Mouse (Mus musculus): ENCODE results near the gene Rnf24. TPM values are rescaled to one million over a fixed set of nuclear protein-coding genes. Genes with fewer than 3 reads are reported as not detected.

Gene Rnf24
- polyA plus RNA-seq, 1 experiment from 2014 or later: 6.9 TPM

DNA sequence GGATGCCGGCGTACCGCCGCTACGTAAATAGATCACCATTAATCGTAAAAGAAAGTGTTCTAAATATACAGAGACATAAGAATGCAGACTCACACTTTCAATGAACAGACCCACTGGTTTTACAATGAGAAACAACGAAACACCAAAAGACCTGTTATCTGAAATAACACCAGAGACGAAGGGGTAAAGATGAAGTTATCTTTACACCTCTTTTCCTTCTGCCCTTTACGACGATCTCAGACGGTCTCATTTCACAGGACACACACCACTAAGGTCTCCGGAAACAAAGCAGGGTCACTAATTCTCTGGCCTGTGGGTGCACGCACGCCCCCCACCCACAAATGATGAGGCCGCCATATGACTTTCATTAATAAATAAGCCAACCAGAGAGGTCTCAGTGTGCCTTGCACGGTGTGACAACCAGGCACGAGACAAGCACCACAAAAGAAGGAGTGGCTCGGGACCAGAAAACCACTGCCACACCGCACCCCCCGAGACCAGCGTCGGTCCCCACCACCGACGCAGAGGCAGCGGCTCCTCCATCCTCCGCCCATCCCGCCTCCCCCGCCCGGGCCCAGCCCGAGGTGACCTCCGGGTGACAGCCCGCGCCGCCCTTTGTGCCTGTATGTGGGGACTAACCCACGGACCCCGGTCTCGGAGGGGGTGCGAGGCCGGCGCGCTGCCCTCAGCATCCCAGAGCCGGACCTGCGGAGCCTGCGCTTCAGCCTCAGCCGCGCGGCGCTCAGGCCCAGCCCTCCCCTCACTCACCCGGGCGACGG lies 535 bp downstream of the Rnf24 start:
- H3K27ac ChIP-seq (replicated peaks; ENCODE audit: low read depth, low read length): peak overlapping the region; percentile 86
- ATAC-seq (ENCODE audit: low read depth): peak; percentile 56

DNA sequence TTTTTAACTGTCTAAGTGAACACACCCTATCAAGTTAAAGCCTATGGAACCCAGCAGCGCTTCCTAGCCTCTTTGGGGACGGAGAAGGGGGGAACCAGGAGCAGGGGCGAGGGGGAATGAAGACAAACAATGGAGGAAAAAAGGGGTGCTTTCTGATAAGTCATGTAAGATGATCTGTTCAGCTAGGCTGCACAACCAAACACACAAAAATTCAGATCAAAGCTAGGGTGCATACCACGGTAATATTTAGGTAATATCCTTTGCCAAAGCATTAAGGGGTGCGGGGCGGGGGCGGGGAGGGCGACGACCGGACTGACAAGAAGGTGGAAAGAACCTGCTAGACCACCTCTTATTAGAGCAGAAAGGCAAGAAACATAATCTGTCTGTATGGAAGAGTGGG lies 1.2 kb downstream of the Rnf24 start:
- Histone ChIP-seq H3K4me1 (ENCODE audit: control insufficient read depth, insufficient read depth, low read length) (peaks cover 18% of the 10 kb centered on the region), H3K27me3 (replicated peaks; ENCODE audit: control insufficient read depth, insufficient read depth, low read length) (no peaks in the 10 kb centered on the region), H3K27ac (replicated peaks; ENCODE audit: low read depth, low read length) (peak overlapping the region; percentile 86; the same call in 1 of the 2 replicates), H3K36me3 (ENCODE audit: control insufficient read depth, insufficient read depth, low read length) (no peaks in the 10 kb centered on the region), H3K4me2 (ENCODE audit: low read depth, low read length) (peak overlapping the region; percentile 81), H3K9me3 (ENCODE audit: control insufficient read depth, low read length) (no peaks in the 10 kb centered on the region), H3K4me3 (ENCODE audit: low read depth, low read length) (peak overlapping the region; percentile 93), H3K9ac (ENCODE audit: low read depth, low read length) (peak overlapping the region; percentile 95)
- 17% methylated on average over 10 of the region's 10 CpGs for WGBS
- ATAC-seq (ENCODE audit: low read depth): no peak
- peak; percentile 25 for DNase-seq (ENCODE audit: low spot score)

More for the DNA sequence above, 535 bp downstream of the Rnf24 start:
- peak overlapping the region; percentile 81 for H3K4me2 ChIP-seq (ENCODE audit: low read depth, low read length)
- H3K36me3 ChIP-seq (ENCODE audit: control insufficient read depth, insufficient read depth, low read length): no peaks in the 10 kb centered on the region
- H3K9ac ChIP-seq (ENCODE audit: low read depth, low read length): peak overlapping the region; percentile 95
- peak; percentile 44 for DNase-seq (ENCODE audit: low spot score)
- H3K27me3 ChIP-seq (replicated peaks; ENCODE audit: control insufficient read depth, insufficient read depth, low read length): no peaks in the 10 kb centered on the region
- peaks cover 18% of the 10 kb centered on the region for H3K4me1 ChIP-seq (ENCODE audit: control insufficient read depth, insufficient read depth, low read length)
- peak overlapping the region; percentile 93 for H3K4me3 ChIP-seq (ENCODE audit: low read depth, low read length)
- no peaks in the 10 kb centered on the region for H3K9me3 ChIP-seq (ENCODE audit: control insufficient read depth, low read length)
- WGBS: under 1% methylated on average over 27 of the region's 51 CpGs

DNA sequence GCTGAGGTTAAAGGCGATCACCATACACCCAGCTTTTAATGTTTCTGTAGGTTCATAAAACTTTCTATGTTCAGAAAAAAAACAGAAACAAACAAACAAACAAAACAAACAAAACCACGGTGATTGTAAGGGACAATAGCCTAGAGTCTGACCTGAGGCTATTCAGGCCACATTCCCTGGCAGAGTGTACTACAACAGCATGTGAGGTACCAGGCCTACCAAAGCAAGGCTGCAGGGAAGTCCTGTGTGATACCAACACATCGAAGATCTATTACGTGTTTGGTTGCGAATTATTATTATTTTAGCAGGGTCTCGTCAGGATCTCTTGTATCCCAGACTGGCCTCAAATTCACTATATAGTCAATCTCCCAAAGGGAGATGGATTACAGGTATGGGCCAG lies 2.4 kb downstream of the Rnf24 start:
- Histone ChIP-seq H3K27me3 (replicated peaks; ENCODE audit: control insufficient read depth, insufficient read depth, low read length) (no peaks in the 10 kb centered on the region), H3K4me2 (ENCODE audit: low read depth, low read length) (no peak overlapping the region), H3K4me3 (ENCODE audit: low read depth, low read length) (no peak overlapping the region), H3K9me3 (ENCODE audit: control insufficient read depth, low read length) (no peaks in the 10 kb centered on the region), H3K9ac (ENCODE audit: low read depth, low read length) (no peak overlapping the region), H3K36me3 (ENCODE audit: control insufficient read depth, insufficient read depth, low read length) (no peaks in the 10 kb centered on the region), H3K27ac (replicated peaks; ENCODE audit: low read depth, low read length) (no peak overlapping the region), H3K4me1 (ENCODE audit: control insufficient read depth, insufficient read depth, low read length) (peaks cover 18% of the 10 kb centered on the region)
- 83% methylated on average over 6 of the region's 6 CpGs for WGBS
- no peak for DNase-seq (ENCODE audit: low spot score)
- no peak for ATAC-seq (ENCODE audit: low read depth)

DNA sequence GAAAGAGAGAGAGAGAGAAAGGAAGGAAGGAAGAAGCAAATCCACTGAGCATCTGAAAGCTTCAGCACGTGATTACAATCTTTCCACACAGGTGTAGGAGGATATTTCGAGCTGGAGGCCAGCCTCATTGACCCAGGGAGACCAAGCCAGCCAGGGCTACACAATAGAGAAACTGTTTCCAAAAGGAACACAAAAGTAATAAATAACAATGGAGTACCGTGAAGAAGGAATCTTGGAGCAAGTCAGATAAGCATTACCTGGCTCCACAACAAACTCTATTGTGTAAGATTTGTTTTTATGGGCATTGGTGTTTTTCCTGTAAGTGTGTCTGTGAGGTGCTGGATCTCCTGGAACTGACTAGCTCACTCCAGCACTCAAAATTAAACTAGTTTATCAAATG lies 7.1 kb downstream of the Rnf24 start:
- Histone ChIP-seq H3K9me3 (ENCODE audit: control insufficient read depth, low read length) (no peaks in the 10 kb centered on the region), H3K9ac (ENCODE audit: low read depth, low read length) (no peak overlapping the region), H3K4me1 (ENCODE audit: control insufficient read depth, insufficient read depth, low read length) (peaks cover 6% of the 10 kb centered on the region; the same call in 1 of the 2 replicates), H3K27ac (replicated peaks; ENCODE audit: low read depth, low read length) (no peak overlapping the region), H3K4me3 (ENCODE audit: low read depth, low read length) (no peak overlapping the region), H3K4me2 (ENCODE audit: low read depth, low read length) (no peak overlapping the region), H3K36me3 (ENCODE audit: control insufficient read depth, insufficient read depth, low read length) (no peaks in the 10 kb centered on the region), H3K27me3 (replicated peaks; ENCODE audit: control insufficient read depth, insufficient read depth, low read length) (no peaks in the 10 kb centered on the region)
- DNase-seq (ENCODE audit: low spot score) (no peak), ATAC-seq (ENCODE audit: low read depth) (no peak)
- WGBS: 60% methylated on average over 3 of the region's 3 CpGs

DNA sequence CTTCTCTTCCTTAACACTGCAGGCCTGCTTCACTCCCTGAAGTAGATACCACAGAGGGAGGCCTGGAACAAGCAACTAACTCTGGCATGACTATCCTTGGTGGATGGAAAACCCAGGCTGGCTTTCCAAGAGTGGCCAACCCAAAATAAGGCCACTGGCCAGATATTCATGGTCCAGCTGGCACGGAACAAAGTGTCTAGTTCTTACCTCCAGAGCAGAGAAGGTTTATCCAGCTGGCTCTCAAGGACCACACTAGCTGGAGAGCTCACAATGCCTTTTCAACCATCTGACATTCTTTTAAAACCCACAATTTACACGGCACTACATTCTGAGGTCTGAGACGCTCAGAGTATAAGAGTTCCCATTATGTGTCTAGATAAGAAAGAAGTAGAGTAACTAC lies 8.2 kb downstream of the Rnf24 start:
- Histone ChIP-seq H3K9ac (ENCODE audit: low read depth, low read length) (no peak overlapping the region), H3K4me2 (ENCODE audit: low read depth, low read length) (no peak overlapping the region), H3K27ac (replicated peaks; ENCODE audit: low read depth, low read length) (no peak overlapping the region), H3K4me3 (ENCODE audit: low read depth, low read length) (no peak overlapping the region), H3K27me3 (replicated peaks; ENCODE audit: control insufficient read depth, insufficient read depth, low read length) (no peaks in the 10 kb centered on the region), H3K9me3 (ENCODE audit: control insufficient read depth, low read length) (no peaks in the 10 kb centered on the region), H3K36me3 (ENCODE audit: control insufficient read depth, insufficient read depth, low read length) (no peaks in the 10 kb centered on the region), H3K4me1 (ENCODE audit: control insufficient read depth, insufficient read depth, low read length) (peaks cover 3% of the 10 kb centered on the region; the same call in 1 of the 2 replicates)
- DNase-seq (ENCODE audit: low spot score) (no peak), ATAC-seq (ENCODE audit: low read depth) (no peak)
- WGBS: 66% methylated on average over 3 of the region's 3 CpGs

DNA sequence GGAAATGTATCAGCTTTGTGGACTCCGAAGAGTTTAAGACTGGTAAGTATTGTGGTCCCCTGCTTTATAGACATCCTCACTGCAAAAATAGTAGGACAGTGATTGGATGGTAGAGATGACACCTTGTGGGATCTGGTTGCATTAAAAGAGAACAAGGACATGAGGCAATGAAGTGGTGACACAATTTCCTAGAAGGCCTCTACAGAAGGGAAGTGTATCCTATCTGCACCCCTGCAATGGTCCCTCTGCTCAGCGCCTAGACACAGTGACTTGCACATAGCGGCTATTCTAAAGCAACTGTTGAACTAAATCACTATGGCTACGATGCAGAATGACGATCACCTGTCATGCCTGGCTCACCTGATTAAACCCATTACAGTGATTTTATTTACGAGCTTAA lies 15.1 kb downstream of the Rnf24 start:
- peaks cover 3% of the 10 kb centered on the region; the same call in 1 of the 2 replicates for H3K4me1 ChIP-seq (ENCODE audit: control insufficient read depth, insufficient read depth, low read length)
- no peak overlapping the region for H3K9ac ChIP-seq (ENCODE audit: low read depth, low read length)
- ATAC-seq (ENCODE audit: low read depth) (no peak), DNase-seq (ENCODE audit: low spot score) (no peak)
- H3K4me3 ChIP-seq (ENCODE audit: low read depth, low read length): no peak overlapping the region
- no peaks in the 10 kb centered on the region for H3K9me3 ChIP-seq (ENCODE audit: control insufficient read depth, low read length)
- no peak overlapping the region for H3K27ac ChIP-seq (replicated peaks; ENCODE audit: low read depth, low read length)
- 87% methylated on average over 6 of the region's 6 CpGs for WGBS
- no peaks in the 10 kb centered on the region for H3K27me3 ChIP-seq (replicated peaks; ENCODE audit: control insufficient read depth, insufficient read depth, low read length)
- H3K4me2 ChIP-seq (ENCODE audit: low read depth, low read length): no peak overlapping the region
- H3K36me3 ChIP-seq (ENCODE audit: control insufficient read depth, insufficient read depth, low read length): no peaks in the 10 kb centered on the region

DNA sequence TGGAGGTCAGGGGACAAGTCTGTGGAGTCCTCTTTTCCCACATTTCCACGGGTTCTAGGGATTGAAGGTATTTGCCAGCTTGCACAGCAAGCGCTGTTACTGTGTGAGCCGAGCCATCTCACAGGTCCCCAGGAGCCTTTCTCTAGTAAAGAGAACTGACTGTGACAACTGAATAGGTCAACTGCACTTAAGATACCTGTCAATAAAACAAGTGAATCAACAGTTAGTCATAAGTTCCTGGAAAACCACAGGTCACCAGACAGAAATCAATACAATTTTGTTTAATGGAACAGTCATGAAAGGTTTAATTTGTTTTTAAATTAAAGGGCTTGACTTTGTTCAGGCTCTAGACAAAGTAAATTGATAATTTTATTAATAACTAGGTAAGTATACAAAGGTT lies 22.1 kb downstream of the Rnf24 start:
- Histone ChIP-seq H3K4me1 (ENCODE audit: control insufficient read depth, insufficient read depth, low read length) (no peaks in the 10 kb centered on the region), H3K9me3 (ENCODE audit: control insufficient read depth, low read length) (no peaks in the 10 kb centered on the region), H3K36me3 (ENCODE audit: control insufficient read depth, insufficient read depth, low read length) (0 out of 2 replicates have a peak, but pooled peaks cover 4% of the 10 kb centered on the region), H3K4me3 (ENCODE audit: low read depth, low read length) (no peak overlapping the region), H3K4me2 (ENCODE audit: low read depth, low read length) (no peak overlapping the region), H3K27ac (replicated peaks; ENCODE audit: low read depth, low read length) (no peak overlapping the region), H3K9ac (ENCODE audit: low read depth, low read length) (no peak overlapping the region), H3K27me3 (replicated peaks; ENCODE audit: control insufficient read depth, insufficient read depth, low read length) (no peaks in the 10 kb centered on the region)
- ATAC-seq (ENCODE audit: low read depth): no peak
- no peak for DNase-seq (ENCODE audit: low spot score)
- 89% methylated on average over 3 of the region's 3 CpGs for WGBS

DNA sequence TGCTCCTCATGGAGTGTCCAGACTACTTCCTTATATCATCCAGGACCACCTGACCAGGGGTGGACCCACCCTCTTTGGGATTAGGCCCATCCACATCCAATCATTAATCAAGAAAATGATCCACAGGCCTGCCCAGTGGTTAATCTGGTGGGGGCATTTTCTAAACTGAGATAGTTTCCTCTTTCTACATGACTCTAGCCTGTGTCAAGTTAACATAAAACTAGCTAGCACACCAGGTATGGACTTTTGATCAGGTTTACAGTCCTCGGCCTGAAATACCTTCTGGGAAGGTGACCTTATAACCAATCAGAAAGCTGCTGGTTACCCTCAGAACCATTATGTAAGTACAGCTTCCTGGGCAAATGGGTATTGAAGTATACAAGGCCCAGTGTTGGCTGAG lies 23.7 kb downstream of the Rnf24 start:
- Histone ChIP-seq H3K9ac (ENCODE audit: low read depth, low read length) (no peak overlapping the region), H3K4me2 (ENCODE audit: low read depth, low read length) (no peak overlapping the region), H3K9me3 (ENCODE audit: control insufficient read depth, low read length) (no peaks in the 10 kb centered on the region), H3K36me3 (ENCODE audit: control insufficient read depth, insufficient read depth, low read length) (0 out of 2 replicates have a peak, but pooled peaks cover 4% of the 10 kb centered on the region), H3K27ac (replicated peaks; ENCODE audit: low read depth, low read length) (no peak overlapping the region), H3K27me3 (replicated peaks; ENCODE audit: control insufficient read depth, insufficient read depth, low read length) (no peaks in the 10 kb centered on the region), H3K4me3 (ENCODE audit: low read depth, low read length) (no peak overlapping the region), H3K4me1 (ENCODE audit: control insufficient read depth, insufficient read depth, low read length) (no peaks in the 10 kb centered on the region)
- no peak for ATAC-seq (ENCODE audit: low read depth)
- no peak for DNase-seq (ENCODE audit: low spot score)
- WGBS: 91% methylated on average over 1 of the region's 1 CpGs

DNA sequence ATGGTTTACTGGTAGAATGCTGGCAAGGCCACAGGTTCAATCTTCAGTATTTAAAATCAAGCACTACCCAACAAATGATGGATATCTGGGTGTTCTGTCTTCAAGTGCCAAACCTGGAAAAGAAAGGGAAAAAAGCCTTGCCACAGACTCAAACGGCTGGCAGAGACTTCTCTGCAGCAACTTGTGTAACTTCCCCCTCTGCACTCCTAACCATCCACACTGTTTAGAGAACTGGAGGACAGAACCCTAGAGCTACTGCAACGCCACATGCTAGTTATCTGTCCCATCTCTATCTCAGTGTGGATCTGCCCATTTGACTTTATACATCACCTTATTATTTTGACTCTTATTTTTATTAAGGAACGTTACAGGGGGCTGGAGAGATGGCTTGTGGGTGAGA lies 26.6 kb downstream of the Rnf24 start:
- no peak overlapping the region for H3K9ac ChIP-seq (ENCODE audit: low read depth, low read length)
- H3K4me3 ChIP-seq (ENCODE audit: low read depth, low read length): no peak overlapping the region
- no peaks in the 10 kb centered on the region for H3K4me1 ChIP-seq (ENCODE audit: control insufficient read depth, insufficient read depth, low read length)
- 58% methylated on average over 3 of the region's 3 CpGs for WGBS
- ATAC-seq (ENCODE audit: low read depth) (no peak), DNase-seq (ENCODE audit: low spot score) (no peak)
- H3K27ac ChIP-seq (replicated peaks; ENCODE audit: low read depth, low read length): no peak overlapping the region
- H3K27me3 ChIP-seq (replicated peaks; ENCODE audit: control insufficient read depth, insufficient read depth, low read length): no peaks in the 10 kb centered on the region
- 0 out of 2 replicates have a peak, but pooled peaks cover 4% of the 10 kb centered on the region for H3K36me3 ChIP-seq (ENCODE audit: control insufficient read depth, insufficient read depth, low read length)
- no peak overlapping the region for H3K4me2 ChIP-seq (ENCODE audit: low read depth, low read length)
- no peaks in the 10 kb centered on the region for H3K9me3 ChIP-seq (ENCODE audit: control insufficient read depth, low read length)

Measured in embryonic facial prominence, embryonic 14.5 days (tissue).